In genomic region chr9:66512351-66512671, GRCm38 (mm10) we compare ENCODE assay signal across 8 mouse cellular contexts. TPM values are rescaled to one million over a fixed set of nuclear protein-coding genes. Genes with fewer than 3 reads are reported as not detected.
A peak's percentile ranks its signal among the peaks of the same experiment; 100 is the strongest.
DNase-seq lines count a peak whose midpoint lies in the region; ATAC-seq and TF ChIP-seq lines count a peak whose summit lies in the region.

No protein-coding gene starts in this region.

- peak; percentile 75 for TF ChIP-seq POLR2A in ES-Bruce4 (IDR thresholded peaks at IDR 0.05; ENCODE audit: insufficient read depth, low read length)

- H3K36me3 ChIP-seq in ES-Bruce4 (ENCODE audit: control insufficient read depth, insufficient read depth, low read length, poor library complexity, severe bottlenecking): no peaks in the 10 kb centered on the region; the same call in 1 of the 2 replicates
- H3K36me3 ChIP-seq in forebrain, embryonic 15.5 days: peaks cover 49% of the 10 kb centered on the region
- H3K36me3 ChIP-seq in liver, postnatal 0 days (replicated peaks; ENCODE audit: insufficient read depth, low read length): peaks cover 60% of the 10 kb centered on the region
- H3K36me3 ChIP-seq in neural tube, embryonic 13.5 days: peaks cover 66% of the 10 kb centered on the region

- H3K27me3 ChIP-seq in ES-Bruce4 (ENCODE audit: control insufficient read depth, insufficient read depth, low read length, poor library complexity, severe bottlenecking): no peaks in the 10 kb centered on the region
- H3K27me3 ChIP-seq in forebrain, embryonic 15.5 days: no peaks in the 10 kb centered on the region
- no peaks in the 10 kb centered on the region for H3K27me3 ChIP-seq in liver, postnatal 0 days (ENCODE audit: insufficient read depth, low read length)
- H3K27me3 ChIP-seq in neural tube, embryonic 13.5 days: no peaks in the 10 kb centered on the region

- ATAC-seq in forebrain, embryonic 15.5 days (replicated peaks): peak; percentile 81
- peak; percentile 66 for ATAC-seq in liver, postnatal 0 days
- ATAC-seq in neural tube, embryonic 13.5 days (ENCODE audit: low read depth): peak; percentile 89

- H3K4me3 ChIP-seq in ES-Bruce4 (ENCODE audit: low read depth, low read length): peak overlapping the region; percentile 77
- peak overlapping the region; percentile 67 for H3K4me3 ChIP-seq in forebrain, embryonic 15.5 days
- peak overlapping the region; percentile 61 for H3K4me3 ChIP-seq in liver, postnatal 0 days (ENCODE audit: low read depth, low read length)
- peak overlapping the region; percentile 63 for H3K4me3 ChIP-seq in neural tube, embryonic 13.5 days

- no peak for TF ChIP-seq CTCF in ES-Bruce4 (IDR thresholded peaks at IDR 0.05; ENCODE audit: low read depth, low read length)
- no peak for TF ChIP-seq CTCF in liver, postnatal 0 days (IDR thresholded peaks at IDR 0.05; ENCODE audit: low read depth)

- peak overlapping the region; percentile 94 for H3K4me2 ChIP-seq in forebrain, embryonic 15.5 days (replicated peaks)
- peak overlapping the region; percentile 94 for H3K4me2 ChIP-seq in liver, postnatal 0 days (ENCODE audit: low read depth, low read length)
- H3K4me2 ChIP-seq in neural tube, embryonic 13.5 days: peak overlapping the region; percentile 98

- no peak for TF ChIP-seq EP300 in ES-Bruce4 (IDR thresholded peaks at IDR 0.05; ENCODE audit: insufficient read depth, low read depth, low read length)
- TF ChIP-seq EP300 in liver, postnatal 0 days (IDR thresholded peaks at IDR 0.05; ENCODE audit: low read depth): no peak

- intact Hi-C loops in heart, postnatal 25 days (cut with DNase I): loop anchor here (5.0 kb wide), 3 partner anchors 80 to 195 kb away; partner anchors contain the start of gene Usp3

- H3K27ac ChIP-seq in ES-Bruce4 (ENCODE audit: insufficient read depth, low read length): peak overlapping the region; percentile 60
- peak overlapping the region; percentile 97 for H3K27ac ChIP-seq in forebrain, embryonic 15.5 days (replicated peaks)
- peak overlapping the region; percentile 95 for H3K27ac ChIP-seq in liver, postnatal 0 days (ENCODE audit: low read depth)
- peak overlapping the region; percentile 98 for H3K27ac ChIP-seq in neural tube, embryonic 13.5 days (replicated peaks)

- H3K4me1 ChIP-seq in ES-Bruce4 (ENCODE audit: control insufficient read depth, insufficient read depth, low read length): peaks cover 2% of the 10 kb centered on the region
- H3K4me1 ChIP-seq in forebrain, embryonic 15.5 days: peaks cover 31% of the 10 kb centered on the region
- H3K4me1 ChIP-seq in liver, postnatal 0 days (ENCODE audit: insufficient read depth): peaks cover 22% of the 10 kb centered on the region
- H3K4me1 ChIP-seq in neural tube, embryonic 13.5 days (replicated peaks): peaks cover 34% of the 10 kb centered on the region

- no peaks in the 10 kb centered on the region for H3K9me3 ChIP-seq in ES-Bruce4 (replicated peaks; ENCODE audit: control insufficient read depth, insufficient read depth, low read length, poor library complexity, severe bottlenecking)
- no peaks in the 10 kb centered on the region for H3K9me3 ChIP-seq in forebrain, embryonic 15.5 days
- no peaks in the 10 kb centered on the region for H3K9me3 ChIP-seq in liver, postnatal 0 days (ENCODE audit: low read length)
- H3K9me3 ChIP-seq in neural tube, embryonic 13.5 days: no peaks in the 10 kb centered on the region

- peak overlapping the region; percentile 63 for H3K9ac ChIP-seq in ES-Bruce4 (ENCODE audit: low read depth, poor library complexity, severe bottlenecking)
- peak overlapping the region; percentile 80 for H3K9ac ChIP-seq in forebrain, embryonic 15.5 days (replicated peaks)
- peak overlapping the region; percentile 68 for H3K9ac ChIP-seq in liver, postnatal 0 days (replicated peaks)
- H3K9ac ChIP-seq in neural tube, embryonic 13.5 days: peak overlapping the region; percentile 89

- WGBS in forebrain, embryonic 15.5 days: 2% methylated on average over 8 of the region's 8 CpGs
- WGBS in liver, postnatal 0 days (ENCODE audit: insufficient replicate concordance): 0% methylated on average over 8 of the region's 8 CpGs
- WGBS in neural tube, embryonic 13.5 days: under 1% methylated on average over 8 of the region's 8 CpGs

- DNase-seq in cerebellum, adult 11 months: peak; percentile 72
- DNase-seq in heart, postnatal 25 days (ENCODE audit: low spot score): peak; percentile 74
- DNase-seq in layer of hippocampus, adult 11-12 months (ENCODE audit: low spot score): peak; percentile 88
- peak; percentile 82 for DNase-seq in liver, postnatal 0 days
- peak; percentile 81 for DNase-seq in telencephalon, adult 2 months (ENCODE audit: low read depth, low spot score)

RNA-seq across cellular contexts. Expression of gene Fbxl22, which starts 2.1 kb away (rescaled TPM):
- polyA plus RNA-seq in ES-Bruce4 (2011; ENCODE audit: insufficient read depth, insufficient read length, low read depth, missing spikeins): not detected in 2 replicates
- 1.6 and 1.9 TPM in 2 replicates for polyA plus RNA-seq in forebrain, embryonic 15.5 days (2015; fragmentation: Nextera tagmentation; extraction: Ambion mirVana)
- total RNA-seq in heart, postnatal 25 days (2021): 10 to 100 TPM; 45.9 to 49.2 TPM
- polyA plus RNA-seq in liver, postnatal 0 days (2015; fragmentation: Nextera tagmentation; extraction: Ambion mirVana): 0.51 and 0.88 TPM in 2 replicates
- 1.2 and 1.7 TPM in 2 replicates for polyA plus RNA-seq in neural tube, embryonic 13.5 days (2015; fragmentation: Nextera tagmentation; extraction: Ambion mirVana)

Comparison
In these comparisons a context has a peak if more than half of its experiments do, and no peak if none do; other contexts are left out.
1. Peak in every context shown above with its lines: DNase-seq, ATAC-seq, H3K4me3 ChIP-seq and H3K27ac ChIP-seq.